Mouse (Mus musculus) hindbrain, embryonic 11.5 days (tissue): ENCODE measurements around the gene Syt9. TPM values are rescaled to one million over a fixed set of nuclear protein-coding genes. Genes with fewer than 3 reads are reported as not detected.

Experiments used
- ATAC-seq: fragments of 200-750 bp; cut with Nextera tagmentation; 2 replicates; pipeline ENCODE4 v1.8.0; 2017; ENCODE audit warnings: mild to moderate bottlenecking, moderate TSS enrichment, moderate library complexity; ENCODE audit not compliant: low FRiP score
- DNase-seq: peaks from one replicate; pipeline ENCODE4 v3.0.0-alpha.2; 2015; ENCODE audit warnings: low spot score
- H3K27ac ChIP-seq: fragments of 300-500 bp; sonication (generic); 2 replicates; pipeline ENCODE4 v1.5.1; 2014; ENCODE audit warnings: mild to moderate bottlenecking, low read depth, low read length
- H3K27me3 ChIP-seq: fragments of 300-500 bp; sonication (generic); 2 replicates; pipeline ENCODE4 v1.6.1; 2014; ENCODE audit warnings: mild to moderate bottlenecking, low read length, moderate library complexity, mixed read lengths; ENCODE audit not compliant: control insufficient read depth, insufficient read depth
- H3K36me3 ChIP-seq: fragments of 300-500 bp; sonication (generic); 2 replicates; pipeline ENCODE4 v1.6.1; 2014; ENCODE audit warnings: mild to moderate bottlenecking, low read length, moderate library complexity, mixed read lengths; ENCODE audit not compliant: control insufficient read depth, insufficient read depth
- H3K4me1 ChIP-seq: fragments of 300-500 bp; sonication (generic); replicated peaks from 2 replicates; pipeline ENCODE4 v1.6.1; 2014; ENCODE audit warnings: low read length, mixed read lengths; ENCODE audit not compliant: control insufficient read depth, insufficient read depth
- H3K4me2 ChIP-seq: fragments of 300-500 bp; sonication (generic); replicated peaks from 2 replicates; pipeline ENCODE4 v1.6.1; 2014; ENCODE audit warnings: mild to moderate bottlenecking, low read depth, low read length
- H3K4me3 ChIP-seq: fragments of 300-500 bp; sonication (generic); 2 replicates; pipeline ENCODE4 v1.5.1; 2014; ENCODE audit warnings: low read depth, low read length
- H3K9ac ChIP-seq: fragments of 300-500 bp; sonication (generic); 2 replicates; pipeline ENCODE4 v1.6.1; 2014; ENCODE audit warnings: low read depth, low read length
- H3K9me3 ChIP-seq: fragments of 300-500 bp; sonication (generic); 2 replicates; pipeline ENCODE4 v1.6.1; 2016; ENCODE audit warnings: low read length; ENCODE audit not compliant: control insufficient read depth
- WGBS: fragments of 180-500 bp; shearing (Covaris S2); extraction: QIAGEN DNeasy Blood & Tissue Kit; methylation state at CpG from one replicate; pipeline ENCODE4 v1.1.7; 2014; 5-methylcytosine and 5-hydroxymethylcytosine counted together
- polyA plus RNA-seq: library from polyadenylated mRNA; unstranded; fragments of >200 nt; fragmentation: Nextera tagmentation; extraction: Ambion mirVana; gene quantifications from 2 replicates; pipeline ENCODE4 v1.2.1, GENCODE M21; 2014

Gene Syt9
- polyA plus RNA-seq, 1 experiment from 2014 or later = 4.8 TPM

- Histone ChIP-seq H3K9me3 (no peaks in the 10 kb centered on the region), H3K27me3 (peaks cover 6% of the 10 kb centered on the region; the same call in 1 of the 2 replicates), H3K4me2 (no peak overlapping the region), H3K27ac (no peak overlapping the region), H3K4me1 (no peaks in the 10 kb centered on the region), H3K9ac (no peak overlapping the region), H3K36me3 (no peaks in the 10 kb centered on the region), H3K4me3 (no peak overlapping the region)
- DNase-seq (no peak), ATAC-seq (no peak)
Measured at GRCm38 (mm10) chr7:107596753-107597152, 226.2 kb downstream of the Syt9 start.

- H3K4me1 ChIP-seq = no peaks in the 10 kb centered on the region
- 92% methylated on average over 3 of the region's 3 CpGs for WGBS
- no peak for ATAC-seq
- H3K27ac ChIP-seq = no peak overlapping the region
- no peak overlapping the region for H3K4me3 ChIP-seq
- H3K9ac ChIP-seq = no peak overlapping the region
- H3K27me3 ChIP-seq = peaks cover 6% of the 10 kb centered on the region; the same call in 1 of the 2 replicates
- H3K9me3 ChIP-seq = no peaks in the 10 kb centered on the region
- no peak for DNase-seq
- H3K4me2 ChIP-seq = no peak overlapping the region
- no peaks in the 10 kb centered on the region for H3K36me3 ChIP-seq
Measured at GRCm38 (mm10) chr7:107597956-107598355, 227.4 kb downstream of the Syt9 start.

Other genes with a start within 250 kb of the Syt9 start
- not detected in 2 replicates for gene Olfr715, start 239.6 kb upstream of the Syt9 start, polyA plus RNA-seq
- gene Olfr716, start 232.4 kb upstream of the Syt9 start, polyA plus RNA-seq = not detected in 2 replicates
- not detected in 2 replicates for gene Nlrp14, start 203.7 kb upstream of the Syt9 start, polyA plus RNA-seq
- gene Rbmxl2, start 161.3 kb upstream of the Syt9 start, polyA plus RNA-seq = not detected in 2 replicates
- 10.7 and 11.4 TPM in 2 replicates for gene Olfml1, start 196.7 kb downstream of the Syt9 start, polyA plus RNA-seq
- gene Ppfibp2, start 224.5 kb downstream of the Syt9 start, polyA plus RNA-seq = 5.0 and 5.1 TPM in 2 replicates